In the genomic region with DNA sequence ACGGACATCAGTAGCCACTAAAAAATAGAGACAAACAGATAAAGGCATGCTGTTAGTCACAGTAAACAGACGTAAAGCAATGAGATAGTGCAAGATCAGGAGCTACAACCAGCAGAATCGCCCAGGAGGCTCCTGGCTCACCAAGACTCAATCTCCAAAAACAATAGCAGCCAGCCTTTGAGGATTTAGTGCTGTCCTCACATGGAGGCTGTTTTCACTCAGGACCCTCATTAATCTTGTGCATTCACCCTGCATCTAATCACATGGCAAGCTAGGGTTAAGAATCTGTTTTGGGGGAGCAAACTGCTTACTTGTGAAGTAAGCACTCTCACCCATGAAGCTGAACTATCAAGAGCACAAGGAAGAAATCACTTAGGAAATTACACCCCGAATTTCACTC, we compare ENCODE assay signal across 26 mouse cellular contexts.
DNase-seq lines count a peak whose midpoint lies in the region; ATAC-seq and TF ChIP-seq lines count a peak whose summit lies in the region.
"Had no signal": no experiment of that assay in that cellular context is flagged by ENCODE, and none has a peak within 500 bp of the region (broad histone marks: within the 10 kb centered on the region; RNA-seq: fewer than 3 reads in every experiment).

No protein-coding gene starts in this region.

- DNase-seq in forebrain, embryonic 14.5 days (ENCODE audit: low spot score): peak; percentile 15
- peak; percentile 33 for DNase-seq in embryo, embryonic 10.5 days (ENCODE audit: low spot score)
- DNase-seq in limb, embryonic 11.5 days (ENCODE audit: low spot score): peak; percentile 34
- DNase-seq in cerebellum, adult 2 months: no peak
- DNase-seq in frontal cortex, postnatal 36 days (ENCODE audit: low spot score in 2 of 2): no peak
- DNase-seq in layer of hippocampus, adult 11-12 months (ENCODE audit: low spot score): no peak
- DNase-seq: cerebellum, adult 9-10 months; gastrocnemius, postnatal 25 days; heart, adult 11 months; heart, postnatal 36 days; kidney, adult 11 months; kidney, postnatal 14 days; liver, embryonic 13.5 days; lung, adult 18-20 months; midbrain, embryonic 14.5 days; right cerebral cortex, postnatal 4 days; thymus, adult 18-20 months; thymus, postnatal 25 days had no signal

- ATAC-seq in forebrain, embryonic 14.5 days: no peak
- ATAC-seq in forebrain, embryonic 15.5 days (replicated peaks): no peak
- no peak for ATAC-seq in limb, embryonic 11.5 days (ENCODE audit: insufficient number of reproducible peaks, low FRiP score, low TSS enrichment, low read depth)
- ATAC-seq: inflammation-experienced regulatory T-cells, adult 6 months; lung, postnatal 0 days had no signal

- H3K27ac ChIP-seq in forebrain, embryonic 14.5 days (ENCODE audit: low read depth, low read length): no peak overlapping the region
- H3K27ac ChIP-seq in forebrain, embryonic 15.5 days (replicated peaks): no peak overlapping the region
- no peak overlapping the region for H3K27ac ChIP-seq in limb, embryonic 11.5 days (replicated peaks; ENCODE audit: low read depth, low read length)
- H3K27ac ChIP-seq in cerebellum, adult 2 months (ENCODE audit: insufficient read depth, low read length): no peak overlapping the region
- H3K27ac ChIP-seq: hindbrain, embryonic 13.5 days; limb, embryonic 15.5 days; liver, embryonic 13.5 days; macrophage; stomach, postnatal 0 days had no signal

- WGBS in forebrain, embryonic 14.5 days: 17% methylated on average over 4 of the region's 4 CpGs
- 26% methylated on average over 4 of the region's 4 CpGs for WGBS in forebrain, embryonic 15.5 days
- WGBS in limb, embryonic 11.5 days: 22% methylated on average over 4 of the region's 4 CpGs
- 67% methylated on average over 4 of the region's 4 CpGs for WGBS in cerebellum, adult 2 months

- H3K9me3 ChIP-seq in forebrain, embryonic 14.5 days (replicated peaks; ENCODE audit: control insufficient read depth, low read length): no peaks in the 10 kb centered on the region
- no peaks in the 10 kb centered on the region for H3K9me3 ChIP-seq in forebrain, embryonic 15.5 days
- H3K9me3 ChIP-seq in limb, embryonic 11.5 days (ENCODE audit: control insufficient read depth, low read length): no peaks in the 10 kb centered on the region
- H3K9me3 ChIP-seq: hindbrain, embryonic 13.5 days; limb, embryonic 15.5 days; liver, embryonic 13.5 days had no signal

- no peak overlapping the region for H3K4me3 ChIP-seq in forebrain, embryonic 14.5 days (ENCODE audit: low read depth, low read length)
- H3K4me3 ChIP-seq in forebrain, embryonic 15.5 days: no peak overlapping the region
- H3K4me3 ChIP-seq in limb, embryonic 11.5 days (ENCODE audit: low read depth, low read length): no peak overlapping the region
- H3K4me3 ChIP-seq in cerebellum, adult 2 months (replicated peaks; ENCODE audit: insufficient read depth, low read depth, low read length): no peak overlapping the region
- H3K4me3 ChIP-seq: hindbrain, embryonic 13.5 days; limb, embryonic 15.5 days; liver, embryonic 13.5 days had no signal

- no peak for TF ChIP-seq CTCF in cerebellum, adult 2 months (IDR thresholded peaks at IDR 0.05; ENCODE audit: borderline replicate concordance, insufficient read depth, low read depth, low read length)

- no peak for TF ChIP-seq POLR2A in cerebellum, adult 2 months (IDR thresholded peaks at IDR 0.05; ENCODE audit: borderline replicate concordance, insufficient read depth, low read length)

- H3K27me3 ChIP-seq in forebrain, embryonic 14.5 days (replicated peaks; ENCODE audit: control insufficient read depth, insufficient read depth, low read length): no peaks in the 10 kb centered on the region
- H3K27me3 ChIP-seq in forebrain, embryonic 15.5 days: no peaks in the 10 kb centered on the region
- H3K27me3 ChIP-seq in limb, embryonic 11.5 days (ENCODE audit: control insufficient read depth, insufficient read depth, low read length): no peaks in the 10 kb centered on the region
- no peaks in the 10 kb centered on the region for H3K27me3 ChIP-seq in cerebellum, adult 2 months (ENCODE audit: control insufficient read depth, insufficient read depth, low read length)
- H3K27me3 ChIP-seq: hindbrain, embryonic 13.5 days; limb, embryonic 15.5 days; liver, embryonic 13.5 days had no signal

- no peak overlapping the region for H3K4me2 ChIP-seq in forebrain, embryonic 14.5 days (ENCODE audit: low read length)
- H3K4me2 ChIP-seq in forebrain, embryonic 15.5 days (replicated peaks): no peak overlapping the region
- H3K4me2 ChIP-seq in limb, embryonic 11.5 days (ENCODE audit: low read depth, severe bottlenecking): no peak overlapping the region
- H3K4me2 ChIP-seq: heart, embryonic 11.5 days; hindbrain, embryonic 13.5 days; limb, embryonic 15.5 days; liver, embryonic 13.5 days had no signal

- H3K4me1 ChIP-seq in forebrain, embryonic 14.5 days (ENCODE audit: control insufficient read depth, insufficient read depth, low read length): no peaks in the 10 kb centered on the region
- H3K4me1 ChIP-seq in forebrain, embryonic 15.5 days: peaks cover 4% of the 10 kb centered on the region
- H3K4me1 ChIP-seq in limb, embryonic 11.5 days (ENCODE audit: control insufficient read depth, insufficient read depth, low read length): 0 out of 2 replicates have a peak, but pooled peaks cover 3% of the 10 kb centered on the region
- no peaks in the 10 kb centered on the region for H3K4me1 ChIP-seq in cerebellum, adult 2 months (ENCODE audit: control insufficient read depth, insufficient read depth, low read length)
- H3K4me1 ChIP-seq: hindbrain, embryonic 13.5 days; limb, embryonic 15.5 days; liver, embryonic 13.5 days had no signal

- no peak overlapping the region for H3K9ac ChIP-seq in forebrain, embryonic 14.5 days (ENCODE audit: low read length)
- H3K9ac ChIP-seq in forebrain, embryonic 15.5 days (replicated peaks): no peak overlapping the region
- H3K9ac ChIP-seq in limb, embryonic 11.5 days (ENCODE audit: low read length): no peak overlapping the region
- H3K9ac ChIP-seq: hindbrain, embryonic 13.5 days; limb, embryonic 15.5 days; liver, embryonic 13.5 days had no signal

- H3K36me3 ChIP-seq in forebrain, embryonic 14.5 days (ENCODE audit: control insufficient read depth, insufficient read depth, low read length): no peaks in the 10 kb centered on the region
- no peaks in the 10 kb centered on the region for H3K36me3 ChIP-seq in forebrain, embryonic 15.5 days
- no peaks in the 10 kb centered on the region for H3K36me3 ChIP-seq in limb, embryonic 11.5 days (ENCODE audit: control insufficient read depth, insufficient read depth, low read length)
- H3K36me3 ChIP-seq: hindbrain, embryonic 13.5 days; limb, embryonic 15.5 days; liver, embryonic 13.5 days had no signal

Comparison
In these comparisons a context has a peak if more than half of its experiments do, and no peak if none do; other contexts are left out.
1. DNase-seq: peak in forebrain, embryonic 14.5 days (single experiment), embryo, embryonic 10.5 days (single experiment) and limb, embryonic 11.5 days (single experiment); none in cerebellum, adult 2 months (0 of 2), frontal cortex, postnatal 36 days (0 of 2) and layer of hippocampus, adult 11-12 months (single experiment).